Mouse (Mus musculus): ENCODE results near the gene Fabp1. TPM values are rescaled to one million over a fixed set of nuclear protein-coding genes. Genes with fewer than 3 reads are reported as not detected.

Fabp1 gene
- polyA plus RNA-seq (2011; ENCODE audit: insufficient read depth, insufficient read length, low read depth, missing spikeins), result not detected in 2 replicates

DNA sequence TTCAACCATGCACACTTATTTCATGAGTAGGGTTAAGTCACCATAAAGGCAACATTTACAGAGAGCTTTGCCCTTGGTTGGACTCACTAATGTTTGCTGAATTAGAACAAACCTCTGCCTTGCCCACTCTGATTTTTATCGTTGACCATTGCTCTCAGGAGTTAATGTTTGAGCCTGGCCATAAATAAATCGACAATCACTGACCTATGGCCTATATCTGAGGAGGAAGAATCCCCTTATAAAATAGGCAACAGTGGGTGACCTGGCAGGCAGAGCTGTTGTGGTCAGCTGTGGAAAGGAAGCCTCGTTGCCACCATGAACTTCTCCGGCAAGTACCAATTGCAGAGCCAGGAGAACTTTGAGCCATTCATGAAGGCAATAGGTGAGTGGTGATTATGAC is at the start of gene Fabp1:
Gene Fabp1, plus strand, starts transcription at position 216 of the 400 bp plus-strand sequence.
- no peak for TF ChIP-seq EP300 (IDR thresholded peaks at IDR 0.05; ENCODE audit: insufficient read depth, low read depth, low read length)
- no peak for TF ChIP-seq POLR2A (IDR thresholded peaks at IDR 0.05; ENCODE audit: insufficient read depth, low read length)
- TF ChIP-seq CTCF (IDR thresholded peaks at IDR 0.05; ENCODE audit: low read depth, low read length), result no peak
- Histone ChIP-seq H3K4me1 (ENCODE audit: control insufficient read depth, insufficient read depth, low read length) (peaks cover 3% of the 10 kb centered on the region), H3K36me3 (ENCODE audit: control insufficient read depth, insufficient read depth, low read length, poor library complexity, severe bottlenecking) (no peaks in the 10 kb centered on the region), H3K27ac (ENCODE audit: insufficient read depth, low read length) (no peak within 1 kb of the TSS), H3K4me3 (ENCODE audit: low read depth, low read length) (no peak within 1 kb of the TSS), H3K27me3 (ENCODE audit: control insufficient read depth, insufficient read depth, low read length, poor library complexity, severe bottlenecking) (no peaks in the 10 kb centered on the region), H3K9me3 (replicated peaks; ENCODE audit: control insufficient read depth, insufficient read depth, low read length, poor library complexity, severe bottlenecking) (no peaks in the 10 kb centered on the region), H3K9ac (ENCODE audit: low read depth, poor library complexity, severe bottlenecking) (no peak within 1 kb of the TSS)

DNA sequence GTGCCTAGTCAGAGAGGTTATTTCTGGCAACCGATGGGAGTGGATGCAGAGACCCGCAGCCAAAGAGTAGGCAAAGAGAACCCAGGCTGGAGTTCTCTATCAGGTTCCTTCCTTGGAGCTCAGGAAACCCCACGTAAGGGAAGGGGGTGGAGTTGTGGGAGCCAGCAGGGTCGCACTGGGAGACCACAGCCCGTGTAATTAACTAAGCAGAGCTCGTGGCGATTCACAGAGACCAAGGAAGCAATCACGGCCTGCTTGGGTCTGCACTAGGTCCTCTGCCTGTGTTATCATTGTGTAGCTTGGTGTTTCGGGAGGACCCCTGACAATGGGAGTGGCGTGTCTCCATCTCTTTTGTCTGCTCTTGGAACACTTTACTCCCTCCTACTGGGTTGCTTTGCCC is 48.5 kb upstream of the Fabp1 start:
- no peak for TF ChIP-seq POLR2A (IDR thresholded peaks at IDR 0.05; ENCODE audit: insufficient read depth, low read length)
- H3K9ac ChIP-seq (ENCODE audit: low read depth, poor library complexity, severe bottlenecking), result no peak overlapping the region
- no peaks in the 10 kb centered on the region for H3K9me3 ChIP-seq (replicated peaks; ENCODE audit: control insufficient read depth, insufficient read depth, low read length, poor library complexity, severe bottlenecking)
- H3K27me3 ChIP-seq (ENCODE audit: control insufficient read depth, insufficient read depth, low read length, poor library complexity, severe bottlenecking), result no peaks in the 10 kb centered on the region
- H3K27ac ChIP-seq (ENCODE audit: insufficient read depth, low read length), result no peak overlapping the region
- H3K36me3 ChIP-seq (ENCODE audit: control insufficient read depth, insufficient read depth, low read length, poor library complexity, severe bottlenecking), result no peaks in the 10 kb centered on the region
- H3K4me1 ChIP-seq (ENCODE audit: control insufficient read depth, insufficient read depth, low read length), result peaks cover 5% of the 10 kb centered on the region
- H3K4me3 ChIP-seq (ENCODE audit: low read depth, low read length), result no peak overlapping the region

DNA sequence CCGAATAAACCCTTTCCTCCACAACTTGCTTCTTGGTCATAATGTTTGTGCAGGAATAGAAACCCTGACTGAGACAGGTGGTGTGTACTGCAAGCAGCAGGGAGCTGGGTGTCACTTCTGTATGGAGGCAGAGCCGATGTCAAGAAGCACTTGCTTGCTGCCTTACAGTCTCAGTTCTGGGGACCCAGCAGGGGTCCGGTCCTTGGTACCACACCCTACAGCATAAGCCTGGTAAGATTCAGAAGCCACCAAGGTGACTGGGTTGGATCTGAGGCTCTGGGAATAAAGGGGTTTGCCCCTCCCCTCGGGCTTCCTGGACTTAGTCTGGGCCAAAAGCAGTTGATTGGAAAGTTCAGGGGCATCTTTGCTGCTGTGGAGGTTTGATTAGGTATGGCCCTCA is 46.1 kb upstream of the Fabp1 start:
- no peaks in the 10 kb centered on the region for H3K9me3 ChIP-seq (replicated peaks; ENCODE audit: control insufficient read depth, insufficient read depth, low read length, poor library complexity, severe bottlenecking)
- no peak overlapping the region for H3K4me3 ChIP-seq (ENCODE audit: low read depth, low read length)
- no peak overlapping the region for H3K9ac ChIP-seq (ENCODE audit: low read depth, poor library complexity, severe bottlenecking)
- TF ChIP-seq POLR2A (IDR thresholded peaks at IDR 0.05; ENCODE audit: insufficient read depth, low read length) (no peak), CTCF (IDR thresholded peaks at IDR 0.05; ENCODE audit: low read depth, low read length) (no peak), EP300 (IDR thresholded peaks at IDR 0.05; ENCODE audit: insufficient read depth, low read depth, low read length) (no peak)
- H3K36me3 ChIP-seq (ENCODE audit: control insufficient read depth, insufficient read depth, low read length, poor library complexity, severe bottlenecking), result no peaks in the 10 kb centered on the region
- no peaks in the 10 kb centered on the region for H3K27me3 ChIP-seq (ENCODE audit: control insufficient read depth, insufficient read depth, low read length, poor library complexity, severe bottlenecking)
- no peak overlapping the region for H3K27ac ChIP-seq (ENCODE audit: insufficient read depth, low read length)
- peaks cover 5% of the 10 kb centered on the region for H3K4me1 ChIP-seq (ENCODE audit: control insufficient read depth, insufficient read depth, low read length)

DNA sequence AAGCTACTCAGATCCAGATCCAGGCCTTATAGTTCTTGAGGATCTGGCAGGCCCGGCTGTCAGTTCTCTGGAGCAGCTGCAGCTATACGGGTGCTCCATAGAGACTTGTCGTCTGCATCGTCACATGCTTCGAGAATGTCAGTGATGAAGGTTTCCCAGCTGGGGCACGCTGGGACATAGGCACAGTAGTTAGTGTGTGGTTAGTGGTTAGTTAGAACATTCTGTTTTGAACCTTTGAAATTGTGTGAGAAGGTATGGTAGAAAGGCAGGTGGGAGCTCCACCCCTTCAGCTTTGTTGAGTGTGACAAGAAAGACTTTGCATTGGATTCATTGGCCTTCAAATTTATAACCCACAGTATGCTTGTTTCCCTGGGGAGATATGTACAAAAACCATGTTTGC is 44.8 kb upstream of the Fabp1 start:
- Histone ChIP-seq H3K36me3 (ENCODE audit: control insufficient read depth, insufficient read depth, low read length, poor library complexity, severe bottlenecking) (no peaks in the 10 kb centered on the region), H3K4me3 (ENCODE audit: low read depth, low read length) (no peak overlapping the region), H3K9ac (ENCODE audit: low read depth, poor library complexity, severe bottlenecking) (no peak overlapping the region), H3K9me3 (replicated peaks; ENCODE audit: control insufficient read depth, insufficient read depth, low read length, poor library complexity, severe bottlenecking) (no peaks in the 10 kb centered on the region), H3K27me3 (ENCODE audit: control insufficient read depth, insufficient read depth, low read length, poor library complexity, severe bottlenecking) (no peaks in the 10 kb centered on the region), H3K27ac (ENCODE audit: insufficient read depth, low read length) (no peak overlapping the region), H3K4me1 (ENCODE audit: control insufficient read depth, insufficient read depth, low read length) (peaks cover 5% of the 10 kb centered on the region)
- TF ChIP-seq POLR2A (IDR thresholded peaks at IDR 0.05; ENCODE audit: insufficient read depth, low read length) (no peak), CTCF (IDR thresholded peaks at IDR 0.05; ENCODE audit: low read depth, low read length) (no peak), EP300 (IDR thresholded peaks at IDR 0.05; ENCODE audit: insufficient read depth, low read depth, low read length) (no peak)

DNA sequence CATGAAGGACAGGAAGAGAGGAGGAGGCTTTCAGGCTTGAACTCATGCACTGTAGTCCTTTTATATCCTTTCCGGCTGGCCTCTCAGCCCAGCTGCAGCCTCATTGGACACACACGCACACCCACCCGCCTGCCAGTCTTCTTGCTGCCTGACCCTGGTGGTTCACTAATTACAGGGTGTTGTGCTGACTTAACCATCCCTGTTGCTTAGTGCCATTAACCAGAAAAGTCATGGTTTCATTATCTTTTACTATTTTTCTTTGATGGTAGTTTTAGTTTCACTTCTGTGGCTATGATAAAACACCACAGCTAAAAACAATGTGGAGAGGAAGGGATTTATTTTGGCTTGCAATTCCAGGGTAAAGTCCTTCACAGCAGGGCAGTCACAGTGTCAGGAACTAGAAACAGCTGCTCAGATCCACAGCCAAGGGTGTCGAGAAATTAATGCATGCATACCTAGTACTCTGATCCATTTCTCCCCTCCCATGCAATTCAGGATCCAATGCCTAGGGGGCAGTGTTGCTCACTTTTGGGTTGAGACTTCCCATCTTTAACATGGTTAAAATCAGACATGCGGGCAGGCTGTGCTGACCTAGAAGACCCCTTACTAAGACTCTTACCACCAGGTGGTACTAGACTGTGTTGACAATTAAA is 42.8 kb upstream of the Fabp1 start:
- TF ChIP-seq POLR2A (IDR thresholded peaks at IDR 0.05; ENCODE audit: insufficient read depth, low read length) (no peak), CTCF (IDR thresholded peaks at IDR 0.05; ENCODE audit: low read depth, low read length) (no peak), EP300 (IDR thresholded peaks at IDR 0.05; ENCODE audit: insufficient read depth, low read depth, low read length) (no peak)
- Histone ChIP-seq H3K4me1 (ENCODE audit: control insufficient read depth, insufficient read depth, low read length) (no peaks in the 10 kb centered on the region), H3K4me3 (ENCODE audit: low read depth, low read length) (no peak overlapping the region), H3K9me3 (replicated peaks; ENCODE audit: control insufficient read depth, insufficient read depth, low read length, poor library complexity, severe bottlenecking) (no peaks in the 10 kb centered on the region), H3K27me3 (ENCODE audit: control insufficient read depth, insufficient read depth, low read length, poor library complexity, severe bottlenecking) (no peaks in the 10 kb centered on the region), H3K27ac (ENCODE audit: insufficient read depth, low read length) (no peak overlapping the region), H3K9ac (ENCODE audit: low read depth, poor library complexity, severe bottlenecking) (no peak overlapping the region), H3K36me3 (ENCODE audit: control insufficient read depth, insufficient read depth, low read length, poor library complexity, severe bottlenecking) (no peaks in the 10 kb centered on the region)

DNA sequence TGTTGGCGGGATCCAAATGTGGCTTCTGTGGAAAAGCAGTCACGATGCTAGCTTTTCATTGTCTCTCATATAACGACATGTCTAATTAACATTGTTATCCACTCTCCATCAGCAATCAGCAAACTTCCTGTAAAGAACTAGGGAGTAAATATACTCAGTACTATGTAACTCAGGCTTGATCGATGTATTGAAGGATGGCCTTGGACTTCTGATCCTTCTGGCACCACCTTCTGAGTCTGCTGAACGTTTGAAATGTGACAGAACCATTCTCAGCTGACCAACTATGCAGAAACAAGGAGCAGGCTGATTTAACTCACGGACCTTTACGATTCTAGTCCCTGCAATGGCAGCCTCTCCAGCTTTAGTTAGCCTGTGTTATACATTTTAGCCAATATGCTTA is 38.3 kb upstream of the Fabp1 start:
- no peaks in the 10 kb centered on the region for H3K4me1 ChIP-seq (ENCODE audit: control insufficient read depth, insufficient read depth, low read length)
- H3K36me3 ChIP-seq (ENCODE audit: control insufficient read depth, insufficient read depth, low read length, poor library complexity, severe bottlenecking), result no peaks in the 10 kb centered on the region
- H3K27ac ChIP-seq (ENCODE audit: insufficient read depth, low read length), result no peak overlapping the region

More for the DNA sequence above, 38.3 kb upstream of the Fabp1 start:
- Histone ChIP-seq H3K9ac (ENCODE audit: low read depth, poor library complexity, severe bottlenecking) (no peak overlapping the region), H3K4me3 (ENCODE audit: low read depth, low read length) (no peak overlapping the region), H3K27me3 (ENCODE audit: control insufficient read depth, insufficient read depth, low read length, poor library complexity, severe bottlenecking) (no peaks in the 10 kb centered on the region), H3K9me3 (replicated peaks; ENCODE audit: control insufficient read depth, insufficient read depth, low read length, poor library complexity, severe bottlenecking) (no peaks in the 10 kb centered on the region)
- TF ChIP-seq EP300 (IDR thresholded peaks at IDR 0.05; ENCODE audit: insufficient read depth, low read depth, low read length) (no peak), POLR2A (IDR thresholded peaks at IDR 0.05; ENCODE audit: insufficient read depth, low read length) (no peak), CTCF (IDR thresholded peaks at IDR 0.05; ENCODE audit: low read depth, low read length) (no peak)

Measured in ES-Bruce4 (cell line).